Mouse (Mus musculus): ENCODE results near the gene Rasa2. TPM values are rescaled to one million over a fixed set of nuclear protein-coding genes. Genes with fewer than 3 reads are reported as not detected.
A peak's percentile ranks its signal among the peaks of the same experiment; 100 is the strongest.

The Rasa2 gene
- total and polyA plus RNA-seq, 3 experiments = 9.5 to 11.3 TPM; not detected in 1

DNA sequence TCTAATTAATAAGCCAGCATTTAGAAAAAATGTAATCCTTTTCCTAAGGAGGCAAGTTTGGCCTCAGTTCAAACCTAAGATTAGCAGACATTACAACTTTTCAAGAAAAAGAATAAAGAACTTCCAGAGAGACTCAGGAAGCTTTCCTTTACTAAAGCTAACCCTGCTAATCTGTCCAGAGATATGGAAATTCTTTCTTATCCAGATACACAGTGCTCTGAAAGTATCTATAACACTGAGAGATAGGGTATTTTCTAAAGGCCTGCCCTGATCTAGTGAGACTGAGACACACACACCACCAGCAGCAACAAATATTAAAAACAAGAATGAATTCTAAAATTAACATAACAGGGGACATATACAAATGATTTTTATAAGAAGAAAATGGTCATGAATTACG is 4.4 kb downstream of the Rasa2 start:
- Histone ChIP-seq H3K79me2 (ENCODE audit: control insufficient read depth, insufficient read depth, low read length, poor library complexity) (peaks cover 43% of the 10 kb centered on the region), H3K27me3 (ENCODE audit: control insufficient read depth in 1 of 2, insufficient read depth in 2 of 2, low read length in 2 of 2) (no peaks in the 10 kb centered on the region), H3K36me3 (ENCODE audit: control insufficient read depth in 1 of 2, insufficient read depth in 2 of 2, low read length in 2 of 2) (peaks cover 0 to 34% of the 10 kb centered on the region in 2 experiments; a peak in 3 of 4 replicates), H3K4me1 (ENCODE audit: control insufficient read depth in 1 of 2, insufficient read depth in 2 of 2, low read length in 2 of 2) (peaks cover 22 to 24% of the 10 kb centered on the region in 2 experiments), H3K9me3 (replicated peaks; ENCODE audit: insufficient read depth, low read length) (no peaks in the 10 kb centered on the region), H3K27ac (ENCODE audit: control insufficient read depth, low read depth, low read length) (no peak overlapping the region; the same call in 1 of the 2 replicates), H3K4me3 (ENCODE audit: control insufficient read depth in 1 of 2, insufficient read depth in 1 of 2, low read depth in 2 of 2, low read length in 2 of 2) (no peak overlapping the region), H3K9ac (ENCODE audit: control insufficient read depth, low read depth, low read length, poor library complexity, severe bottlenecking) (no peak overlapping the region)
- no peak for DNase-seq (ENCODE audit: low read depth, low spot score)
- TF ChIP-seq GATA1 (IDR thresholded peaks at IDR 0.05; ENCODE audit: low read depth, low read length) (peak; percentile 61), SMC3 (IDR thresholded peaks at IDR 0.05; ENCODE audit: low read depth, low read length) (no peak), EP300 (IDR thresholded peaks at IDR 0.05; ENCODE audit: low read depth in 1 of 2, low read length in 2 of 2) (peak; percentile 43 to 60; a peak in 2 of 4 replicates), MYC (IDR thresholded peaks at IDR 0.05; ENCODE audit: low read depth, low read length) (no peak), TCF12 (IDR thresholded peaks at IDR 0.05; ENCODE audit: low read depth, low read length) (peak; percentile 58)

DNA sequence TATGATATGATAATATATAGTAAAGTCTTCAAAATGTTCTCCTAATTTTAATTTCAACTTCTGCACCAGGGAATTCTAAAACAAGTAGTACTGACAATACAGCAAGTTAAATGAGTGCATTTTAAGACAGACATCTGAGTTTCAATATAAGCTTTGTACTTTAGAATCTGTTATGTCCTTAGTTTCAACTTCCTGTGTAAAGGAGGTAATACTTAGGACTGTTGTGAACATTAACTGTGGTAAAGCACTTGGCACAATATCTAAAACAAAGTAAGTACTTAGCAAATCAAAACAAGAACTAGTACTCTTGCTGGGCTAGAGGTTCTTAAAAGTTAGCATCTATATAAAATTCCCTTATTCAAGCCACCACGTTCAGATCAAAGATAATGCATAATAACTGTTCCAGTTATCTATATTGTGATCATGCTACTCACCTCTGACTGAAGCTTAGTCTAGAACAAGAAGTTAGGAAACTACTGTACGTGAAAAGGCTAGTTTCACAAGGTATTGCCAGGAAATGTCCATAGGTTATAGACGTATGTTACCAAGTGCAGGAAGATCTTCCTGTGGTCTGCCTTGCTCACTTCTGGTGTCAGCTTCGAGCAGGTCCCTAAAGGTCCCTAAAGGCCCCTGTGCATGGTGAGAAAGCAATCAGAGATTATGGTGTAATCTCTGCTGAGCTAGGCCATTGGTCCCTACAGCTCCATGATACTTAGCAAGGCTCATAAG is 12.8 kb downstream of the Rasa2 start:
- Histone ChIP-seq H3K79me2 (ENCODE audit: control insufficient read depth, insufficient read depth, low read length, poor library complexity) (peaks cover 16% of the 10 kb centered on the region), H3K9me3 (replicated peaks; ENCODE audit: insufficient read depth, low read length) (no peaks in the 10 kb centered on the region), H3K4me1 (ENCODE audit: control insufficient read depth in 1 of 2, insufficient read depth in 2 of 2, low read length in 2 of 2) (peaks cover 13 to 17% of the 10 kb centered on the region in 2 experiments), H3K27me3 (ENCODE audit: control insufficient read depth in 1 of 2, insufficient read depth in 2 of 2, low read length in 2 of 2) (no peaks in the 10 kb centered on the region), H3K9ac (ENCODE audit: control insufficient read depth, low read depth, low read length, poor library complexity, severe bottlenecking) (no peak overlapping the region), H3K4me3 (ENCODE audit: control insufficient read depth in 1 of 2, insufficient read depth in 1 of 2, low read depth in 2 of 2, low read length in 2 of 2) (no peak overlapping the region), H3K27ac (ENCODE audit: control insufficient read depth, low read depth, low read length) (no peak overlapping the region), H3K36me3 (ENCODE audit: control insufficient read depth in 1 of 2, insufficient read depth in 2 of 2, low read length in 2 of 2) (peaks cover 0 to 17% of the 10 kb centered on the region in 2 experiments; a peak in 2 of 4 replicates)
- TF ChIP-seq EP300 (IDR thresholded peaks at IDR 0.05; ENCODE audit: low read depth in 1 of 2, low read length in 2 of 2) (no peak), NRF1 (IDR thresholded peaks at IDR 0.05; ENCODE audit: insufficient read depth, low read depth, low read length, poor library complexity, severe bottlenecking) (no peak), ZNF384 (IDR thresholded peaks at IDR 0.05; ENCODE audit: low read depth, low read length) (no peak), NELFE (IDR thresholded peaks at IDR 0.05; ENCODE audit: low read depth, low read length) (no peak), BHLHE40 (IDR thresholded peaks at IDR 0.05; ENCODE audit: borderline replicate concordance, low read depth, low read length) (no peak), ELF1 (IDR thresholded peaks at IDR 0.05; ENCODE audit: low read depth, low read length) (no peak), RCOR1 (IDR thresholded peaks at IDR 0.05; ENCODE audit: low read depth, low read length) (no peak), POLR2A (IDR thresholded peaks at IDR 0.05; ENCODE audit: control insufficient read depth in 1 of 2, insufficient read depth in 1 of 2, low read depth in 1 of 2, low read length in 2 of 2, poor library complexity in 1 of 2) (no peak), MAX (IDR thresholded peaks at IDR 0.05; ENCODE audit: low read length) (no peak), CHD1 (IDR thresholded peaks at IDR 0.05; ENCODE audit: low read depth, low read length) (no peak), CTCF (IDR thresholded peaks at IDR 0.05 in 2 of 3, conservative IDR thresholded peaks at IDR 0.05 in 1 of 3; ENCODE audit: control insufficient read depth in 1 of 3, insufficient read depth in 1 of 3, low read depth in 2 of 3, low read length in 3 of 3, poor library complexity in 1 of 3, severe bottlenecking in 1 of 3) (no peak), RAD21 (IDR thresholded peaks at IDR 0.05; ENCODE audit: low read depth, low read length) (no peak), POLR2AphosphoS2 (IDR thresholded peaks at IDR 0.05; ENCODE audit: low read length) (no peak), HCFC1 (IDR thresholded peaks at IDR 0.05; ENCODE audit: low read depth, low read length) (no peak), TAL1 (IDR thresholded peaks at IDR 0.05; ENCODE audit: low read length) (no peak), GATA1 (IDR thresholded peaks at IDR 0.05; ENCODE audit: low read depth, low read length) (no peak), MXI1 (IDR thresholded peaks at IDR 0.05; ENCODE audit: low read depth, low read length) (no peak), MYB (IDR thresholded peaks at IDR 0.05; ENCODE audit: low read depth, low read length) (no peak), USF2 (IDR thresholded peaks at IDR 0.05; ENCODE audit: borderline replicate concordance in 1 of 2, insufficient read depth in 1 of 2, low read depth in 1 of 2, low read length in 2 of 2) (no peak)
- DNase-seq (ENCODE audit: low read depth, low spot score) = no peak

Data from MEL (cell line).